Mouse (Mus musculus): Measurements from ENCODE around the gene Mum1. TPM values are rescaled to one million over a fixed set of nuclear protein-coding genes. Genes with fewer than 3 reads are reported as not detected.
"Not testable (repeated sequence)": the region's sequence is repeated elsewhere in the genome, so short reads cannot be mapped to it uniquely, and the experiment has no call there.

Mum1 gene
- polyA plus RNA-seq, 1 experiment from 2014 or later, result 34.0 TPM

DNA sequence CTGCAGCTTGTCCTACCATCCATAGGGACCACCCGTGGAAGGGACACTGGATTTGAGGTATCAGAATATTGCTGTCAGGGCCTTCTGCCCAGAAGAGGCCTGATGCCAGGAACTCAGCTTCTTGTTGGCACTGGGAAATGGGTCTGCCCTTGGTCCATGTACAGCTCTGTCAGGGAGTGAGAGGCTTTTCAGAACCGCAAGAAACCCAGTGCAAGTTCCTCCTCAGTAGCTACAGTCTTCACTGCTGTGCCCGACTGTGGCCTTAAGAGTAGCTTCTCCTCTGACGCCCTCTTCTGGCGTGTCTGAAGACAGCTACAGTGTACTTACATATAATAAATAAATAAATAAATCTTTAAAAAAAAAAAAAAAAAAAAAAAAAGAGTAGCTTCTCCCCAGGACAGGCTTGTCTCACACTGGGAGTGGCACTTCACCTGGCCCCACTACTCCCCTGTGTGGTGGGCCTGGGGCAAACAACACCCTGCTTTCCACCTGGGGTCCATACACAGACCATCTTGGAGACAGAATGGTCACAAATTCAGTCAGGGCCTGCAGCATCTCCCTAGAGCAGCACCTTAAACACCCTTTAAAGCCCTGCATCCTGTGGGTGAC, 18.7 kb downstream of the Mum1 start:
- no peak overlapping the region for H3K27ac ChIP-seq (ENCODE audit: low read length)
- no peak for ATAC-seq
- no peaks in the 10 kb centered on the region for H3K9me3 ChIP-seq (ENCODE audit: low read length)
- DNase-seq (ENCODE audit: low spot score), result peak; percentile 74
- TF ChIP-seq CTCF (IDR thresholded peaks at IDR 0.05) (peak; percentile 61), EP300 (IDR thresholded peaks at IDR 0.05) (no peak)
- H3K9ac ChIP-seq (replicated peaks; ENCODE audit: low read depth), result no peak overlapping the region
- peaks cover 23% of the 10 kb centered on the region for H3K36me3 ChIP-seq (ENCODE audit: insufficient read depth, low read length)
- H3K27me3 ChIP-seq (replicated peaks; ENCODE audit: insufficient read depth, low read length), result no peaks in the 10 kb centered on the region
- H3K4me3 ChIP-seq (ENCODE audit: low read depth, low read length), result no peak overlapping the region
- WGBS, result 28% methylated on average over 5 of the region's 5 CpGs
- H3K4me1 ChIP-seq (ENCODE audit: insufficient read depth, low read depth, low read length), result no peaks in the 10 kb centered on the region; the same call in 1 of the 2 replicates
- no peak overlapping the region for H3K4me2 ChIP-seq (replicated peaks; ENCODE audit: low read depth, low read length)

DNA sequence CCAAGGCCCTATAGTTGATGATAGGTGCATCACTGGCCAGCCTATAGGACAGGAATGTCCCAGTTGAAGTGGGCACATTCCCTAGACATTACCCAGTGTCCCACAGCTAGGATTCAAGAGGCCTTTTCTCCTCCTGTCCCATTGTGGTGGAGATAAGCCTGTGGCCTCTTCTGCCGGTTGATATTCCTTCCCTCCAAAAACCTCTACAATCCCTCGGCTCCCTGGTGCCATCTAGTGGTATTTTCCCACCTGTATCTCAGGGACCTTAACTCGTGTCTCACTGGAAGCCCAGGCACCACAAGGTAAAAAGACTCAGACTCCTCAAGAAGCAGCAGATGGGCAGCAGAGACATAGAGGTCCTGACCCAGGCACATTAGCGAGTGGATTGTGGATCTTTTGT, 19.4 kb downstream of the Mum1 start:
- TF ChIP-seq EP300 (IDR thresholded peaks at IDR 0.05), result no peak
- peak; percentile 96 for TF ChIP-seq CTCF (IDR thresholded peaks at IDR 0.05)
- DNase-seq (ENCODE audit: low spot score) (peak; percentile 87), ATAC-seq (no peak)
- peaks cover 20% of the 10 kb centered on the region for H3K36me3 ChIP-seq (ENCODE audit: insufficient read depth, low read length)
- H3K27ac ChIP-seq (ENCODE audit: low read length), result no peak overlapping the region
- no peak overlapping the region for H3K9ac ChIP-seq (replicated peaks; ENCODE audit: low read depth)
- H3K9me3 ChIP-seq (ENCODE audit: low read length), result no peaks in the 10 kb centered on the region
- 6% methylated on average over 4 of the region's 4 CpGs for WGBS
- no peaks in the 10 kb centered on the region; the same call in 1 of the 2 replicates for H3K4me1 ChIP-seq (ENCODE audit: insufficient read depth, low read depth, low read length)
- H3K4me2 ChIP-seq (replicated peaks; ENCODE audit: low read depth, low read length), result no peak overlapping the region
- H3K27me3 ChIP-seq (replicated peaks; ENCODE audit: insufficient read depth, low read length), result no peaks in the 10 kb centered on the region
- H3K4me3 ChIP-seq (ENCODE audit: low read depth, low read length), result no peak overlapping the region

DNA sequence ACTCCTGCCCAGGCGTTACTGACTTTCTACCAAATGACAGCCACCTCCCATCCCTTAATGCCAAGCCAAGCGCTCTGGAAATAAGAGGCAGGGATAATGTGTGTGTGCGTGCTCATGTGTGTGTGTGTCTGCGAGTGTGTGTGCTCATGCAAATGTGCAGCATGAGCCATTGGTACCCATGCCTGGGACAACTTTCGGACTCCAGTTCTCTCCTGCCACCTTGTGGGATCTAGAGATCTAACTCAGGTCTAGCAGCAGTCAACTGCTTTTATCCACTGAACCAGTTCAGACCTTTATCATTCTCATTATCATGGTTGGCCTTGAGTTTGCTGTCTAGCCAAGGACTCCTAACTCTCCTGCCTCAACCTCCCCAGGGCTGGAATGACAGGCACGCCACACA, 21.6 kb downstream of the Mum1 start:
- peak; percentile 40 for DNase-seq (ENCODE audit: low spot score)
- H3K4me2 ChIP-seq (replicated peaks; ENCODE audit: low read depth, low read length), result no peak overlapping the region
- no peaks in the 10 kb centered on the region; the same call in 1 of the 2 replicates for H3K4me1 ChIP-seq (ENCODE audit: insufficient read depth, low read depth, low read length)
- 53% methylated on average over 6 of the region's 6 CpGs for WGBS
- H3K4me3 ChIP-seq (ENCODE audit: low read depth, low read length), result no peak overlapping the region
- no peak overlapping the region for H3K27ac ChIP-seq (ENCODE audit: low read length)
- no peak for ATAC-seq
- H3K36me3 ChIP-seq (ENCODE audit: insufficient read depth, low read length), result peaks cover 10% of the 10 kb centered on the region
- no peaks in the 10 kb centered on the region for H3K9me3 ChIP-seq (ENCODE audit: low read length)
- no peaks in the 10 kb centered on the region for H3K27me3 ChIP-seq (replicated peaks; ENCODE audit: insufficient read depth, low read length)
- TF ChIP-seq EP300 (IDR thresholded peaks at IDR 0.05), result no peak
- TF ChIP-seq CTCF (IDR thresholded peaks at IDR 0.05), result peak; percentile 52
- H3K9ac ChIP-seq (replicated peaks; ENCODE audit: low read depth), result no peak overlapping the region

DNA sequence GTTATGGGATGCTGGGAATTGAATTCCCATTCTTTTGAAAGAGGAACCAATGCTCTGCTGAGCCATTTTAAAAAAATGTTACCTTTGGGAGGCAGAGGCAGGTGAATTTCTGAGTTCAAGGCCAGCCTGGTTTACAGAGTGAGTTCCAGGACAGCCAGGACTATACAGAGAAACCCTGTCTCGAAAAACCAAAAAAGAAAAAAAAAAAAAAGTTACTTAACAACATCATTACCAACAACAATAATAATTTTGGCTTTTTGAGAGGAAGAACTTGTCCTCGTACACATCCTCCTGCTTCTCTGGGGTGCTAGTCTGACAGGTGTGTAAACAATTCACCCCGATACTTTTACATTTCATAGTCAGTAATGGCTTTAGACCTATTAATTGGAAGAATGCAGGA, 22.2 kb downstream of the Mum1 start:
- H3K9me3 ChIP-seq (ENCODE audit: low read length); DNase-seq (ENCODE audit: low spot score); ATAC-seq; H3K4me3 ChIP-seq (ENCODE audit: low read depth, low read length); H3K27ac ChIP-seq (ENCODE audit: low read length); H3K36me3 ChIP-seq (ENCODE audit: insufficient read depth, low read length); H3K27me3 ChIP-seq (replicated peaks; ENCODE audit: insufficient read depth, low read length); H3K9ac ChIP-seq (replicated peaks; ENCODE audit: low read depth); H3K4me1 ChIP-seq (ENCODE audit: insufficient read depth, low read depth, low read length): not testable (repeated sequence)
- 29% methylated on average over 3 of the region's 3 CpGs for WGBS
- peak overlapping the region; percentile 78; the same call in 1 of the 2 replicates for H3K4me2 ChIP-seq (replicated peaks; ENCODE audit: low read depth, low read length)

DNA sequence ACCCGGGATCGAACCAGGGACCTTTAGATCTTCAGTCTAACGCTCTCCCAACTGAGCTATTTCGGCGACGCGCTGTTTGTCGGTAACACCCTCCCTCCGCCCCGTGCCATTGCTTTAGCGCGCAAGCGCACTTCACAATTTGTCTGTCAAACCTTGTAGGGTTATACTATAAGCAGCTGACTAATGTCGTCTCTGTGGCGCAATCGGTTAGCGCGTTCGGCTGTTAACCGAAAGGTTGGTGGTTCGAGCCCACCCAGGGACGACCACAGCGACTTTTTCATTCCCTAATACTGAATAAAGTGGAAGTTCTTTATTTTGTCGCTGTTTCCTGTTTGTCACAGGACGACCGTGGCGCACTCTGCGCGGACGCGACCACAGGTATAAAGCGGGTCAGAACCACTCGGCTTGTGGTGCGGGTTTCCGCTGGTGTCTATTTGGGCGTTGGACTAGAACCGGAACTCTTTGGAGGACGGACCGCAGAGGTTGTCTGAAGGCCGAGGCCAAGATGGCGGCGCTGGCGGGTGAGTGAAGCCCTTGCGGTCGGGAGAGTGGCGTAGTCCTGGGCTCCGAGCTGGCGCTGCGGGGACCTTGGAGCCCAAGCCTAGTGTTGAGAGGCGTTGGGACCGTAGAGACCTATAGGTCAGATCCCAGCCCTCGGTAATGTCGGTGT, 22.9 kb downstream of the Mum1 start, which contains the start of gene Ndufs7:
Gene Ndufs7, plus strand, starts transcription at position 151 of the 670 bp plus-strand sequence.
- DNase-seq (ENCODE audit: low spot score), result peak; percentile 96
- H3K27me3 ChIP-seq (replicated peaks; ENCODE audit: insufficient read depth, low read length), result no peaks in the 10 kb centered on the region
- peak; percentile 94 for ATAC-seq
- H3K27ac ChIP-seq (ENCODE audit: low read length), result peak within 1 kb of the TSS; percentile 90
- no peaks in the 10 kb centered on the region; the same call in 1 of the 2 replicates for H3K4me1 ChIP-seq (ENCODE audit: insufficient read depth, low read depth, low read length)
- WGBS, result under 1% methylated on average over 53 of the region's 53 CpGs
- H3K9ac ChIP-seq (replicated peaks; ENCODE audit: low read depth), result peak within 1 kb of the TSS; percentile 47
- no peaks in the 10 kb centered on the region for H3K9me3 ChIP-seq (ENCODE audit: low read length)
- TF ChIP-seq EP300 (IDR thresholded peaks at IDR 0.05), result peak; percentile 71
- no peak; the same call in 1 of the 2 replicates for TF ChIP-seq CTCF (IDR thresholded peaks at IDR 0.05)
- H3K4me3 ChIP-seq (ENCODE audit: low read depth, low read length), result peak within 1 kb of the TSS; percentile 52
- H3K4me2 ChIP-seq (replicated peaks; ENCODE audit: low read depth, low read length), result peak within 1 kb of the TSS; percentile 78
- no peaks in the 10 kb centered on the region for H3K36me3 ChIP-seq (ENCODE audit: insufficient read depth, low read length)

DNA sequence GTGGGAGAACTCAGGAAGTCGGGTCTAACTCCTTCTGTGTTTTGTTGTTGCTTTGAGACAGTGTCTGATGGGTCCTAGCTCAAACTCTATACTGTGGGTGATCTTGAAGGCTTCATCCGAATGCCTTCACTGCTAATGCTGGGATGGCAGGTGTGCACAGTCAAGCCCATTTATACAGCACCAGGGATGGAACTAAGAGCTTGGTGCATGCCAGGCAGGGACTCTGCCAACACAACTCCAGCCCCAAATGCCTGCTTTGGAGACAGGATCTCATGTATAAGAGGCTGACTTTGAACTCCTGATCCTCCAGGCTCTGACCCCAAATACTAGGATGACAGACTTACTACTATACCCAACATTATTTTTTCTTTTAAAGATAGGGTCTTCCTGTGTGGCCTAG, 23.8 kb downstream of the Mum1 start:
- Histone ChIP-seq H3K4me3 (ENCODE audit: low read depth, low read length) (peak overlapping the region; percentile 52), H3K9ac (replicated peaks; ENCODE audit: low read depth) (peak overlapping the region; percentile 47; the same call in 1 of the 2 replicates), H3K9me3 (ENCODE audit: low read length) (no peaks in the 10 kb centered on the region), H3K4me1 (ENCODE audit: insufficient read depth, low read depth, low read length) (no peaks in the 10 kb centered on the region; the same call in 1 of the 2 replicates), H3K27ac (ENCODE audit: low read length) (no peak overlapping the region), H3K4me2 (replicated peaks; ENCODE audit: low read depth, low read length) (peak overlapping the region; percentile 78), H3K27me3 (replicated peaks; ENCODE audit: insufficient read depth, low read length) (no peaks in the 10 kb centered on the region), H3K36me3 (ENCODE audit: insufficient read depth, low read length) (peaks cover 2% of the 10 kb centered on the region; the same call in 1 of the 2 replicates)
- ATAC-seq (no peak), DNase-seq (ENCODE audit: low spot score) (no peak)
- no peak for TF ChIP-seq EP300 (IDR thresholded peaks at IDR 0.05)
- no peak for TF ChIP-seq CTCF (IDR thresholded peaks at IDR 0.05)
- 40% methylated on average over 2 of the region's 2 CpGs for WGBS
